Mouse (Mus musculus) splenic B cell, adult 2 months (primary cell): Measurements from ENCODE around the gene Slc7a15.
A peak's percentile ranks its signal among the peaks of the same experiment; 100 is the strongest.

Experiments used
- DNase-seq: peaks from one replicate; pipeline ENCODE4 v3.0.0-alpha.2; 2011; ENCODE audit warnings: low read depth, low spot score
- H3K27me3 ChIP-seq: 2 replicates; pipeline ENCODE4 v1.6.1; 2012; ENCODE audit warnings: mild to moderate bottlenecking, low read length, moderate library complexity, mixed read lengths; ENCODE audit not compliant: control insufficient read depth, poor library complexity, insufficient read depth, severe bottlenecking
- H3K36me3 ChIP-seq: 2 replicates; pipeline ENCODE4 v1.6.1; 2012; ENCODE audit warnings: mild to moderate bottlenecking, low read length, moderate library complexity, mixed read lengths; ENCODE audit not compliant: control insufficient read depth, poor library complexity, insufficient read depth, severe bottlenecking

Gene Slc7a15

GRCm38 (mm10) chr12:8493386-8493785 lies 105.5 kb downstream of the Slc7a15 start:
- no peak for DNase-seq
- H3K36me3 ChIP-seq: no peaks in the 10 kb centered on the region
- H3K27me3 ChIP-seq: no peaks in the 10 kb centered on the region

- Histone ChIP-seq H3K36me3 (no peaks in the 10 kb centered on the region), H3K27me3 (no peaks in the 10 kb centered on the region)
- DNase-seq: no peak
These were observed 109.8 kb downstream of the Slc7a15 start for GRCm38 (mm10) chr12:8489098-8489497.

GRCm38 (mm10) chr12:8488652-8488980 lies 110.2 kb downstream of the Slc7a15 start:
- no peaks in the 10 kb centered on the region for H3K36me3 ChIP-seq
- H3K27me3 ChIP-seq: no peaks in the 10 kb centered on the region
- no peak for DNase-seq

- Histone ChIP-seq H3K27me3 (no peaks in the 10 kb centered on the region), H3K36me3 (no peaks in the 10 kb centered on the region)
- DNase-seq: no peak
These were observed 110.8 kb downstream of the Slc7a15 start for GRCm38 (mm10) chr12:8487959-8488651.

GRCm38 (mm10) chr12:8487281-8487680 lies 111.6 kb downstream of the Slc7a15 start:
- DNase-seq: no peak
- no peaks in the 10 kb centered on the region for H3K36me3 ChIP-seq
- no peaks in the 10 kb centered on the region for H3K27me3 ChIP-seq

- Histone ChIP-seq H3K36me3 (no peaks in the 10 kb centered on the region), H3K27me3 (no peaks in the 10 kb centered on the region)
- DNase-seq: no peak
These were observed 113.6 kb downstream of the Slc7a15 start for GRCm38 (mm10) chr12:8485247-8485646.

GRCm38 (mm10) chr12:8482169-8482568 lies 116.7 kb downstream of the Slc7a15 start:
- Histone ChIP-seq H3K36me3 (no peaks in the 10 kb centered on the region), H3K27me3 (no peaks in the 10 kb centered on the region)
- DNase-seq: peak; percentile 3
